Mouse (Mus musculus): ENCODE data around the gene Gpsm1. TPM values are rescaled to one million over a fixed set of nuclear protein-coding genes. Genes with fewer than 3 reads are reported as not detected.

The Gpsm1 gene
- polyA plus RNA-seq (2014; fragmentation: Illumina TruSeq; extraction: RNeasy Lipid Tissue Mini Kit (QIAGEN cat#74804); ENCODE audit: low read depth, low replicate concordance) = 260 TPM

DNA sequence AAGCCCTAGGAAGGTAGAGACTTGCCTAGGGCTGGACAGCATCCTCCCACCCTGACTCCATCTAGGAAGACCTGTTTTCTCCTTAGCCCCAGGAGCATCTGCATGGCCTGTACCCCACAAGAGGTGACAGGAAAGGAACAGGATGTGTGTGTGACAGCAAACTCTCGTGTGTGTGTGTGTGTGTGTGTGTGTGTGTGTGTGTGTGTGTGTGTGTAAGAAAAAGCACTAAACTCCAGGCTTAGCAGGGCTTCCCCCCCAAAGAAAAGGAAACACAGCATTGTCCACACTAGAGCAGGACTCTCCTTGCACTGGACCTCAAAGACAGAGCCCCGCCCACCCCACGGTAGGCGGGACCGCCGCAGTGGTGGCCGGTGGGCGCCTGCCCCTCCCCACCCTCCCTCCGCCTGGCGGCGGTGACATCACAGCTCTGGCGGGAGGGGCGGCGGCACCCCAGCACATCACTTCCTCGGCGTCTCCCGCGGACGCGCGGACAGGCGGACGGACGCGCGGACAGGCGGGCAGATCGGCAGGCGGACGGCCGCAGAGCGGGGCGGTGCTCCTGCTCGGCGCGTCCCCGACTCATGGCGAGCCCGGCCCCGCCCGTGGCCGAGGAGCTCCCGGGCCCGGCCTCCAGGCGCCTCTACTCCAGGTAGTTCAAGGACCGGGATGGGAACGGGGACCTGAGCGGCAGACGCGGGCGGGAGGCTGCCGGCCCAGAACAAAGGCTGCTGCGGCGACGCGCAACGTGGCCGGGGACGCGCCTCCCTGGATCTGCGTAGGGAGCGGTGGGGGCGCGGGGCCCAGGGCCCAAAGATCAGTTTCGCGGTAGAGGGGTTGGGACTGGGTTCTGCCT is at the start of gene Gpsm1:
Gene Gpsm1 (plus strand): TSS at position 444 of the 853 bp plus-strand sequence.

DNA sequence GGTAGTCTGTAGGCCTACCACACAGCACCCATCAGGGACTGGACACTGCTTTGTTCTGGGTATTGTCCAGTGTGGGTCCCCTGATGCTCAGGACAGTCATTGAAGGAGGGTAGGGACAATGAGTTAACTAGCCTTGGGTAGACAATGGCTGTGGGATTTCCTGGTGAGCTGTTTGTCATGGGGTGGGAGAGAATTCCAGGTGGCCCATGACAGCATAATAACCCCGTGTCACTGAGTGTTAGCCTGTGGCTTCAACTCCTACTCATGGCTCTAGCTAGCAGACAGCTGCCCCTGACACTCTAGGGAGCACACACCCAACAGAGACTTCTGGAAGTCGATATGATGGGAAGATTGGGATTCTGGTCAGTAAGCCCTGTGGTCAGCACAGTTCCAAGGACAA is 20.9 kb upstream of the Gpsm1 start, which contains the start of gene Ccdc187:
Gene Ccdc187 (minus strand): TSS at position 101 of the 400 bp plus-strand sequence.

DNA sequence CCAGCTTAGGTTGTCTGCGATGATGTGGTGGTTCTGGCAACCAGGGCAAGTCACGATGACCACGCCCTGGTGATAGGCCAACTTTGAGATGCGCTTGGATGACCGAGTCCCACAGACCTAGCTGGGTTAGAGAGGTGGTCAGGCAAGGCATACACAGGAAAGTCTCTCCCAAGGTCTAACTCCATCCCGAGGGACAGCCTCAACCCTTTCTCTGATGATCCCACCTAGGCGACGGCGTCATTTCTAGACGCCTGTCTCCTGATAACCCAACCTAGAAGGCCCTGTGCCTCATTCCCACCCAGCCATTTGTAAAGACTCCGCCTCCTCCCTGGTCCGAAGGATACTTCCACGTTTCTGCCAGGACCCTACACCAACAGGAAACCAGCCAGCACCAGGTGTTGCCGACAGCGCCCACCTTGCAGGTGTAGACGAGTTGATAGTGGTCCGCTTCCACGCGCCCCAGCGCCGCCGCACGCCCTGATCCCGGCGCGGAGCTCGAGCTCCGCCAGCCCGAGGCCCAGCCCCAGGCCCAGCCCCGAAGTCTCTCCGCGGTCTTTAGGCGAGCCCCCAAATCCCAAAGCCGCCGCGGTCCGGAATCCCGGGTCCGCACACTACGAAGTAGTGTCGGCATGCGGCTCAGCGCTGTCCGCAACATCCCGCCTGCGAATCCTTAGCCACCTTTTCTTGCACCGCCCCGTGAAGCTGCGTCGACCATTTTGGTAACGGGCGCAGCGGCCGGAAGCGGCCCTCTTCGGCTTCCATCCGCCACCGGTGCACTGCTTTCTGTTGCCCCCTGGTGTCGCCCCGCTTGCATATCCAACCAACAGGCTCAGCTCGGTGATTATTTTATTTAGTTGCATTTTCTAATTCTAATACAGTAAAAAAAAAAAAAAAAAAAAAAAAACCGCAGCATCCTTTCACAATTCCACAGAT is 36.3 kb downstream of the Gpsm1 start, which contains the start of gene Dnlz:
Gene Dnlz (minus strand): TSS at position 753 of the 933 bp plus-strand sequence.

DNA sequence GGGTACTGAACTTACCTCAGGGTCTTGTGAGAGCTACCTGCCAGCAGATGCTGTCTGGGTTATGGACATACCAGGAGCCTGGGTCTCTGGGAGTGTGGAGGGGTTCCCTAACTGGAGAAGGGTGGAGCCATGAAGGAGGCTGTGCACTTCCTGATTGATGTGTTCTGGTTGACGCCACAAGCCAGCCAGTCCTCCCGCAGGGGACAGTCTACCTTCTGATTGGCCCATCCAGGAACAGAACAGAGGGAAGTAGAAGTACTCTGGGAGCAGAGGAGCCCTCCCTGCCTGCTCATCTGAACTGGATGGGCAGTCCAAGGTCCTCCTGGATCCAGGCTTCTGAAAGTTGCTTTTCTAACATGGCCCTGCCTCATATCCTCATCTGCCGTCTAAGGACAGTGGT is 45.5 kb downstream of the Gpsm1 start, which contains the start of gene Card9:
Gene Card9 (minus strand): TSS at position 147 of the 400 bp plus-strand sequence.

GRCm38 (mm10) chr2:26380131-26380771 is 64.9 kb downstream of the Gpsm1 start, which contains the start of gene Snapc4:
TSS of gene Snapc4 (minus strand) at chr2:26380653.

DNA sequence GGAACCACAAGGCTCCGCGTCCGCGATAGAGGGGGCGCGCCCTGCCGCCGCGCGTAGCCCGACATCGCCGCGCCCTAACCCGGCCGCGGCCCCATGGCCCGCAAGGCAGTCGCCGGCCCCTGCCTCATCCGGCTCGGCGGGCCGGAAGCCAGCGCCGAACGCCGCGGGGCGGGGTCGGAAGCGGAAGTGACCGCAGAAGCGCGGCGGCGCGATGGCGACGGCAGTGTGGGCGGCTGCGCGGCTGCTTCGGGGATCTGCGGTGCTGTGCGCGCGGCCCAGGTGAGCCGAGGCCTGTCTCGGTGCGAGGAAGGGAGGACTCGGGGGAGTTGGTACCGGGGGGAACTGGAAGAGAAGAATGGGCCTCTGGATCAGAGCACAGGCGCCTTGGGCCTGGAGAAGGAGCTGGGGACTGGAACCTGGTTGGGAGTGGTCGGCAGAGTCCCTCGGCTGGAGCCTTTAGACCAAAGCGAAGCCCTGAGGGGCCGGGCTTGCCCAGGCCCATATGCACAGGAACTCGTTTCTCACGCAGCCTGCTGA is 73.9 kb downstream of the Gpsm1 start, which contains the start of the genes Entr1 and Pmpca:
Gene Entr1 (minus strand): TSS at position 163 of the 537 bp plus-strand sequence.
Gene Pmpca (plus strand): TSS at position 186 of the 537 bp plus-strand sequence.

Other genes with a start within 250 kb of the Gpsm1 start
- 15.2 TPM for gene Nacc2, start 192.3 kb upstream of the Gpsm1 start, polyA plus RNA-seq (2014; fragmentation: Illumina TruSeq; extraction: RNeasy Lipid Tissue Mini Kit (QIAGEN cat#74804); ENCODE audit: low read depth, low replicate concordance)
- gene Lhx3, start 107.2 kb upstream of the Gpsm1 start, polyA plus RNA-seq (2014; fragmentation: Illumina TruSeq; extraction: RNeasy Lipid Tissue Mini Kit (QIAGEN cat#74804); ENCODE audit: low read depth, low replicate concordance) = not detected
- 16.5 TPM for gene Qsox2, start 78.0 kb upstream of the Gpsm1 start, polyA plus RNA-seq (2014; fragmentation: Illumina TruSeq; extraction: RNeasy Lipid Tissue Mini Kit (QIAGEN cat#74804); ENCODE audit: low read depth, low replicate concordance)
- gene Ccdc187, start 21.0 kb upstream of the Gpsm1 start, polyA plus RNA-seq (2014; fragmentation: Illumina TruSeq; extraction: RNeasy Lipid Tissue Mini Kit (QIAGEN cat#74804); ENCODE audit: low read depth, low replicate concordance) = 0.08 TPM
- gene Dnlz, start 36.6 kb downstream of the Gpsm1 start, polyA plus RNA-seq (2014; fragmentation: Illumina TruSeq; extraction: RNeasy Lipid Tissue Mini Kit (QIAGEN cat#74804); ENCODE audit: low read depth, low replicate concordance) = 18.7 TPM
- gene Card9, start 45.4 kb downstream of the Gpsm1 start, polyA plus RNA-seq (2014; fragmentation: Illumina TruSeq; extraction: RNeasy Lipid Tissue Mini Kit (QIAGEN cat#74804); ENCODE audit: low read depth, low replicate concordance) = 2.3 TPM
- 21.5 TPM for gene Snapc4, start 65.1 kb downstream of the Gpsm1 start, polyA plus RNA-seq (2014; fragmentation: Illumina TruSeq; extraction: RNeasy Lipid Tissue Mini Kit (QIAGEN cat#74804); ENCODE audit: low read depth, low replicate concordance)
- gene Entr1, start 73.8 kb downstream of the Gpsm1 start, polyA plus RNA-seq (2014; fragmentation: Illumina TruSeq; extraction: RNeasy Lipid Tissue Mini Kit (QIAGEN cat#74804); ENCODE audit: low read depth, low replicate concordance) = 64.5 TPM
- 129 TPM for gene Pmpca, start 73.8 kb downstream of the Gpsm1 start, polyA plus RNA-seq (2014; fragmentation: Illumina TruSeq; extraction: RNeasy Lipid Tissue Mini Kit (QIAGEN cat#74804); ENCODE audit: low read depth, low replicate concordance)
- 23.5 TPM for gene Inpp5e, start 93.7 kb downstream of the Gpsm1 start, polyA plus RNA-seq (2014; fragmentation: Illumina TruSeq; extraction: RNeasy Lipid Tissue Mini Kit (QIAGEN cat#74804); ENCODE audit: low read depth, low replicate concordance)
- 31.7 TPM for gene Sec16a, start 129.7 kb downstream of the Gpsm1 start, polyA plus RNA-seq (2014; fragmentation: Illumina TruSeq; extraction: RNeasy Lipid Tissue Mini Kit (QIAGEN cat#74804); ENCODE audit: low read depth, low replicate concordance)
- 14.7 TPM for gene Notch1, start 201.1 kb downstream of the Gpsm1 start, polyA plus RNA-seq (2014; fragmentation: Illumina TruSeq; extraction: RNeasy Lipid Tissue Mini Kit (QIAGEN cat#74804); ENCODE audit: low read depth, low replicate concordance)